Mouse (Mus musculus): Measurements from ENCODE around the gene Foxa2. TPM values are rescaled to one million over a fixed set of nuclear protein-coding genes. Genes with fewer than 3 reads are reported as not detected.

The Foxa2 gene
- total RNA-seq, 2 experiments from 2014 or later, result not detected

GRCm38 (mm10) chr2:148040236-148041121 lies 6.3 kb downstream of the Foxa2 start:
- no peak for ATAC-seq (replicated peaks; ENCODE audit: low FRiP score, poor library complexity, severe bottlenecking)

GRCm38 (mm10) chr2:148039351-148040235 lies 7.2 kb downstream of the Foxa2 start:
- no peak for ATAC-seq (replicated peaks; ENCODE audit: low FRiP score, poor library complexity, severe bottlenecking)

DNA sequence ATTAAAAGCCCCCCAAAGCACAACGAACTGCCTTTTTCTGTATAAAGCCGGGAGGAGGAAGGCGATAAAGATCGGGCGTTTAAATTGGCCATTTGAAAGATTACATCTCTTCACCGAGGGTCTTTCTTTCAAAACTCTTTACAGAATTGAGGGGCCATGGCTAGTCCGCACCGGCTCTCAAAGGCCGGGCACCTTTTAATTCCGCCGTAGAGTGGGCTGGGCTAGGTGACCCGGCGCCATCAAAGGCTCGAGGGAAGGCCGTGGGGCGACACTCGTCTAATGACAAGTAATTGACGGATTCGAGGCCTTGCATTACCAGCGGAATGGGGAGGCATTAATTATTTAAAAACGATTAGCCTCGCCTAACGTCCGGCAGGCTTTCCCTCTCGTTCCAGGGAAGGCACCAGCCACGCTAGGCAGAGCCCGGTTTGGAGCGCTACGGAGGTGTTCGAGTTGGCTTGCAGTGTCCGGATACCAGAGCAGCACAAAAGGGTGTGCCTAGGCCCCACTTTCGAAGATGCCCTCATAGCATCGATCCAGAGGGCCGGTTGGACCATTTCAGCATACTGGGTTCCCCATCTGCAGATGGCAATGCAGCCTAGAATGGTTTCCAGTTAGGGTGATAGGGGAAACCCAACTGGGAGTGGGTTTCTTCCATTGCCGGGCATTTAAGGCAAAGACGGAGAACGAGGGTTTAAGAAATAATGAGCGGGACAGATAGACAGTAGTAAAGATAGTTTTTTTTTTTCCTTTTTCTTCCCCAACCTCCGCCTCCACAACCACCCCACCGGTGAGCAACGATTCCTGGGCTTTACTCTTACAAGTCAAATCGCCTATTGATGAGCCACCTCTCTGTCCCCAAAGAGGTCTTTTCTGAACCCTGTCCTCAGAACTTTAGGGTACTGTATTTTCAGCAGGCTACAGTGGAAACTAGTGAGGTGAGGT lies 8.1 kb downstream of the Foxa2 start:
- no peak for ATAC-seq (replicated peaks; ENCODE audit: low FRiP score, poor library complexity, severe bottlenecking)

GRCm38 (mm10) chr2:148036611-148037160 lies 10.1 kb downstream of the Foxa2 start:
- ATAC-seq (replicated peaks; ENCODE audit: low FRiP score, poor library complexity, severe bottlenecking), result no peak

DNA sequence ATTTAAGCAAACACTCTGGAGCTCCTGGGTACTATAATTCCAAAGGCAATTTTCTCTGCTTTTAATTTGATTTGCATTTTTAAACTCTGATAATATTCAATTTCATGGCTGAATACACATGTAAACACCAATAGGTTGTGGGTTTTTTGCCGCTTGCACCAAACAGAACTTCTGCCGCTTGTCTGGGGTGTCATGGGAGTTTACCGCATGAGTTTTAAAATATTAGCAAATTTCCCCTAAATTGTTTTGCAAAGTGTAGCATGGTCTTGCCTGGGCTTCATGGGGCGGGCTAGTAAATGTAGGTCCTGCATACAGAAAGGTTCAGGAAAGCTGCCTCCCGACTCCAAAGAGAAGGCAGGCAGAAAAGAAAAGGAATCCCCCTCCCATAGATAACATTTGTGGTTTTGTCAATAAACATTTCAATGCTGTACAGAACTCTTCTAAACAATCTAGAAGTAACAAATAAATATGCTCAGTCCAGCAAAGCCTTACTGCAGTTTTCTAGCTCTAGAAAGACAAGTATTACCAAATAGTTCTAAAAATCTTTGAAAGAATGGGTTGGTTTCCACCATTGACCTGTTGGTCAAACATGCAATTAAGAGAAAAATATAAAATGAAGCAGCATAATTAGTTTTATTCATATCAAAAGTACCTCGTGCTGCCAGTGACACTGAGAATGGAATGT lies 15.6 kb downstream of the Foxa2 start:
- no peak for ATAC-seq (replicated peaks; ENCODE audit: low FRiP score, poor library complexity, severe bottlenecking)

GRCm38 (mm10) chr2:148030613-148030935 lies 16.2 kb downstream of the Foxa2 start:
- no peak for ATAC-seq (replicated peaks; ENCODE audit: low FRiP score, poor library complexity, severe bottlenecking)

DNA sequence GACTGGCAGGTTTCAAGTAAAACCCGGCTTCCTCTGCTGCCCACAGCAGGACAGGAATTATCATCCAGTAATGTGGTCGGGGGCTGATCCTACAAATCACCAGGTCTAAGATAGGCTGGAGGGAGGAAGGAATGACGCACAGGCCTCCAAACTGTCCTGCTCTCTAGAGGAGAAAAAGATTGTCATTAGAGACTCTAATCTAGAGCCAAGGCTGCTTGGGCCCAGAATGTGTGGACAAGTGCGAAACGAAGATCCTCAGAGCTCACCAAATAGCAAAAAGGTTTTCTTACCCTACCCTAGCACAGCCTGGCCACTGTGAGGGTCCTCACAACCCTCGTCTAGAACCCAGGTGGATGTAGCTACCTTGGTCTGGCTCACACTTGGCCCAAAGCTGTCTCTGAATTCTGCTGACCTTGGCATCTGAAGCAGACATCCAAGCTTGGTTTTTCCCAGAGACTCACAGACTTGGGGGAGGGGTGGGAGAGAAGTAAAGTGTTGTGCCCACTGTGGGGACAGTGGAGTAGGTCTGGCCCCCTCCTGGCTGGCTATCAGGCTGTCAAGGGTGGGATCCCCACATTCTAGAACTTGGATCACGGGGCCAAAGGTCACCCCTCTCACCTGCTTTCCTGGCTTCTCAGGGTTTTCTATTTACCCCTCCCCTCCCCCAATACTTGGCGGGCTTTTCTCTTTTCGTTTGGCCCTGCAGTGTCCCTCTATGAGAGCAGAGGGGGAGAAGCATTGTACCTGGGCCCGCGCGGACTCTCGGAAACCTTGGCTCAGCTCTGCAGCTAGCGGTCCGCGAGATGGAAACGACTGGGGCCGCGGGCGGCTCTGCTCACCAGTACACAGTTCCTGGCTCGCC lies 16.8 kb downstream of the Foxa2 start:
- ATAC-seq (replicated peaks; ENCODE audit: low FRiP score, poor library complexity, severe bottlenecking), result no peak

GRCm38 (mm10) chr2:148029050-148029608 lies 17.6 kb downstream of the Foxa2 start:
- ATAC-seq (replicated peaks; ENCODE audit: low FRiP score, poor library complexity, severe bottlenecking), result no peak

DNA sequence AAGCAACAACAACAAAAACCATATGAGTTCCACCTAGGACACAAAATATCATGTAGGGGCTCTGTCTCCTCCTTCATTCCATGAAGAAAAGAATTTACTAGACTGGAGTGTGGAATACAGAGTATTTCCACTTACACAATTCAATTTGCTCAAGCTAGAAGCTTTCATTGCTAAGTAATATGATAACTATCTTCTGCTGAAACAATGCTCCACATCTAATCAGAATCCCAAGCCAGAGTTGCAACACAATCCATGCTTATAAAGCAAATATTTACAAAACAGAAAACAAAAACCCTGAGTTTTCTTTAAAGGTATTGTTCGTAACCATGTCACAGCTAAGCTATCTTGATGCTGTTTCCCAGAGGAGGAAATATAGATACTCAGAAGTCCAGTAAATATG lies 20.4 kb downstream of the Foxa2 start:
- no peak for ATAC-seq (replicated peaks; ENCODE audit: low FRiP score, poor library complexity, severe bottlenecking)

DNA sequence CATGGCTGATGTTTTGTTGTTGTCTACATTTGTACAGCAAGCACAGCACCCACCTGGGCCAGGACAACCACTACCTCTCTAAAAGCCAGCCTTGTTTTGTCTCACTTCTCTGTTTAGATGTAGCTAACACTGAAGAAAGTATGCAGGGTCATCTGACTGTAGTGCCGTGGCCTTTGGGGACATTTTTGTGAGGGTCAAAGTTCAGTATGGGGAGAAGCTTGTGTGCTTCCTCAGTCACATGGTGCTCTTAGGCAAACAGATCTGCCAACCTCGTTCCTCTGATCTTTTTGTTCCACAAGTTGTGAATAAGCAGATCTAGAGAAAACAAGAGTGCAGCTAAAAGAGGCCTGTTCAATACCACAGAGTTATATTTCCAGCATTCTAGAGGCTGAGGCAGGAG lies 21.3 kb downstream of the Foxa2 start:
- no peak for ATAC-seq (replicated peaks; ENCODE audit: low FRiP score, poor library complexity, severe bottlenecking)

GRCm38 (mm10) chr2:148024268-148024935 lies 22.4 kb downstream of the Foxa2 start:
- no peak for ATAC-seq (replicated peaks; ENCODE audit: low FRiP score, poor library complexity, severe bottlenecking)

DNA sequence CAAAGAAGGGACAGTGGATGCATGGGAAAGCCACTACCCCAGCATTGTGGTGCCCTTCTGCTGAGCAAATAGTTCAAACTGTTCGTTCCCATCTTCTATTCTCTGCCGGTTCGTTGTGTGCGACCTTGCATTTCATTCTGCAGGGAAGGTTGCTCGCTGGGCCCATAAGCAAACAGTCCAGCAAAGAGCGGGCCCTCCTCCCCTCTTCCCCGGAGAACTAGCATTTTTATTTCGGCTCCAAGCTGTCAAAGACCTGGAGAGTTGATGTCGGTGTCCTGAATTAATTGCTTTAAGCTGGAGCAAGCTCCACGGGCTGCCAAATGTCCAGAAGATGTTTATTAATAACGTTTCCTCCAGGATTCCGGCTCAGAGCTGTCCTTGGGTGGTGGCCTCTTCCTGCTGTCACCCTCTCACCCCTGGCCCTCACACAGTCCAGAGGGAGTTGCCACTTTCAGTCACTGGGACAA lies 23.4 kb downstream of the Foxa2 start:
- ATAC-seq (replicated peaks; ENCODE audit: low FRiP score, poor library complexity, severe bottlenecking), result no peak

GRCm38 (mm10) chr2:148021919-148022570 lies 24.7 kb downstream of the Foxa2 start:
- no peak for ATAC-seq (replicated peaks; ENCODE audit: low FRiP score, poor library complexity, severe bottlenecking)

DNA sequence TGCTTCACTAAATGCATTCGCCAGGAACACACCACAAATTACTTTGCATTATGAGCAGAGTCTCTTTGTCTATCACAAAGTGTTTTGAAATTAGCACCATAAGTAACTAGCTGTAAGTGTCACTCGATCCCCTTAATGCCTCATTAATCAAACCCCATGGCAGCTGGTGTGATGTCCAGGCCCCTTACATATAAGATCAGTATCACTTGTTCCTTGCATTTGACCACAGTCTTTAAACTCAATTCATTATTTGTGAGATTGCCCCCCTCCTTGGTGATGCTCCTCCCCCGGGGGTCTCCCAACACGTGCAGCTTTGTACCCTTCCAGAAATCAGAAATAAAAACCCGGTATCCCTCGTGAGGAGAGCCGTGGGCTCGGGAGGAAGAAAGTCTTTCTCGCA lies 25.8 kb downstream of the Foxa2 start:
- no peak for ATAC-seq (replicated peaks; ENCODE audit: low FRiP score, poor library complexity, severe bottlenecking)

DNA sequence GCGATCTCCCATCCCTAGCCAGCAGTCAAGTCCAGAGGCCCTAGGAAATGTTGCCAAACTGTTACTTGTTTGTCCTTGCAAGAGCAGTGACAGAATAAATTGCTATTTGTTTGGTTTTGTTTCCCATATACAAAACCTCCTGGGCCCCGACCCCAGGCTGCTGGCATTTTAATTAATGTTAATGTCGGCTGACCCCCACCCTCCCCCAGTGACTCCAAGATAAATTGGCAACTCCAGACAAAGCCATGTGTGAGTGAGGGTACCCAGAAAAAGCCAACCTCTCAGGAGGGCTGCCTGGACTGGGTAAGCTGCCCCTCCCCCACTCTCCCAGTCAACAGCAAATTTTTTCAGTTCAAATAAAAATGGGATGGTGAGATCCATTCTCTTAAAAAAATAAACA lies 26.6 kb downstream of the Foxa2 start:
- ATAC-seq (replicated peaks; ENCODE audit: low FRiP score, poor library complexity, severe bottlenecking), result no peak

GRCm38 (mm10) chr2:148017782-148018690 lies 28.7 kb downstream of the Foxa2 start:
- no peak for ATAC-seq (replicated peaks; ENCODE audit: low FRiP score, poor library complexity, severe bottlenecking)

Measured in erythroid progenitor cell, adult 5-6 weeks (primary cell).